Mouse (Mus musculus): Measurements from ENCODE around the gene Sfmbt2. TPM values are rescaled to one million over a fixed set of nuclear protein-coding genes. Genes with fewer than 3 reads are reported as not detected.

The Sfmbt2 gene
- polyA plus RNA-seq (2015; fragmentation: Nextera tagmentation; extraction: Ambion mirVana): 6.2 and 7.0 TPM in 2 replicates

GRCm38 (mm10) chr2:10370176-10370575 lies at the start of gene Sfmbt2:
TSS of gene Sfmbt2 (plus strand) at chr2:10370510.

MicroRNAs within 50 kb of the gene (microRNA counts, 519-probe panel; counts per million panel counts)
- microRNA mmu-miR-297a+mmu-miR-466f+mmu-miR-669b: 40.5 counts per million
- 40.5 counts per million for microRNA mmu-miR-297b-3p
- 40.5 counts per million for microRNA mmu-miR-297b-5p
- microRNA mmu-miR-297c: 2,482 counts per million, percentile 9 among the panel's probes with 10 or more counts
- 4,133 counts per million, percentile 36 among the panel's probes with 10 or more counts for microRNA mmu-miR-466a-3p+mmu-miR-466b-3-3p
- microRNA mmu-miR-466a-5p+mmu-miR-466e-5p: 40.5 counts per million
- 40.5 counts per million for microRNA mmu-miR-466c-5p
- microRNA mmu-miR-466d-3p: 1,469 counts per million, percentile 1 among the panel's probes with 10 or more counts
- 40.5 counts per million for microRNA mmu-miR-466d-5p
- 40.5 counts per million for microRNA mmu-miR-466f-5p
- microRNA mmu-miR-466g: 3,171 counts per million, percentile 16 among the panel's probes with 10 or more counts
- 40.5 counts per million for microRNA mmu-miR-466h
- microRNA mmu-miR-466l: 40.5 counts per million
- 2,806 counts per million, percentile 11 among the panel's probes with 10 or more counts for microRNA mmu-miR-467a
- 40.5 counts per million for microRNA mmu-miR-467b
- 1,914 counts per million, percentile 3 among the panel's probes with 10 or more counts for microRNA mmu-miR-467c
- microRNA mmu-miR-467d: 40.5 counts per million
- microRNA mmu-miR-467e: 2,066 counts per million, percentile 7 among the panel's probes with 10 or more counts
- microRNA mmu-miR-669a: 3,231 counts per million, percentile 17 among the panel's probes with 10 or more counts
- microRNA mmu-miR-669e: 40.5 counts per million
- 4,386 counts per million, percentile 43 among the panel's probes with 10 or more counts for microRNA mmu-miR-669f
- microRNA mmu-miR-669g: 40.5 counts per million
- 40.5 counts per million for microRNA mmu-miR-669h-5p
- 40.5 counts per million for microRNA mmu-miR-669i
- 40.5 counts per million for microRNA mmu-miR-669j
- microRNA mmu-miR-669m: 40.5 counts per million
- microRNA mmu-miR-669o: 2,066 counts per million, percentile 7 among the panel's probes with 10 or more counts

Small RNA genes within 50 kb of the gene (microRNA-seq; reads per million reads assigned to microRNA genes)
- gene Gm22051 (not detected), gene Gm22072 (not detected), gene Gm22091 (not detected), gene Gm22166 (not detected), gene Gm22239 (not detected), gene Gm22626 (not detected), gene Gm22635 (not detected), gene Gm22677 (not detected), gene Gm22678 (not detected), gene Gm22775 (not detected), gene Gm22925 (not detected), gene Gm23108 (not detected), gene Gm23288 (not detected), gene Gm23542 (not detected), gene Gm23569 (not detected), gene Gm23571 (not detected), gene Gm23578 (not detected), gene Gm23651 (not detected), gene Gm23988 (not detected), gene Gm24028 (not detected), gene Gm24167 (not detected), gene Gm24315 (not detected), gene Gm24342 (not detected), gene Gm24488 (not detected), gene Gm24640 (not detected), gene Gm24673 (not detected), gene Gm24761 (not detected), gene Gm24806 (not detected), gene Gm25022 (not detected), gene Gm25158 (not detected), gene Gm25263 (not detected), gene Gm25285 (not detected), gene Gm25316 (not detected), gene Gm25451 (not detected), gene Gm25673 (not detected), gene Gm25680 (not detected), gene Gm25701 (not detected), gene Gm25753 (not detected), gene Gm25943 (not detected), gene Gm26060 (not detected), gene Gm26073 (not detected), gene Gm26092 (not detected), gene Gm26156 (not detected), gene Gm26229 (not detected), gene Gm26398 (not detected), gene Gm26426 (not detected), gene Gm26431 (not detected), gene Gm26491 (not detected), gene Mir297a-2 (3.8 reads per million, percentile 4 among the genes with 10 or more reads in this experiment), gene Mir297a-3 (not detected), gene Mir297a-4 (not detected), gene Mir297b (not detected), gene Mir297c (not detected), gene Mir466 (0.87 reads per million), gene Mir466b-1 (not detected), gene Mir466b-2 (not detected), gene Mir466b-3 (1.2 reads per million), gene Mir466b-4 (not detected), gene Mir466b-5 (not detected), gene Mir466b-6 (not detected), gene Mir466b-7 (not detected), gene Mir466b-8 (not detected), gene Mir466c-1 (not detected), gene Mir466c-2 (not detected), gene Mir466d (not detected), gene Mir466e (not detected), gene Mir466f-1 (not detected), gene Mir466f-2 (not detected), gene Mir466f-3 (not detected), gene Mir466g (not detected), gene Mir466h (not detected), gene Mir466l (1.2 reads per million), gene Mir466m (not detected), gene Mir466n (8.7 reads per million, percentile 18 among the genes with 10 or more reads in this experiment), gene Mir466o (not detected), gene Mir466p (not detected), gene Mir467a-1 (not detected), gene Mir467a-10 (not detected), gene Mir467a-2 (not detected), gene Mir467a-3 (not detected), gene Mir467a-4 (not detected), gene Mir467a-5 (not detected), gene Mir467a-6 (not detected), gene Mir467a-7 (not detected), gene Mir467a-8 (not detected), gene Mir467a-9 (not detected), gene Mir467b (not detected), gene Mir467c (536 reads per million, percentile 69 among the genes with 10 or more reads in this experiment), gene Mir467d (1,030 reads per million, percentile 75 among the genes with 10 or more reads in this experiment), gene Mir467e (1,335 reads per million, percentile 77 among the genes with 10 or more reads in this experiment), gene Mir669a-1 (not detected), gene Mir669a-10 (not detected), gene Mir669a-11 (not detected), gene Mir669a-12 (not detected), gene Mir669a-2 (not detected), gene Mir669a-3 (not detected), gene Mir669a-4 (not detected), gene Mir669a-5 (not detected), gene Mir669a-6 (not detected), gene Mir669a-7 (not detected), gene Mir669a-8 (not detected), gene Mir669a-9 (not detected), gene Mir669b (not detected), gene Mir669c (142 reads per million, percentile 49 among the genes with 10 or more reads in this experiment), gene Mir669d (not detected), gene Mir669d-2 (not detected), gene Mir669e (22.9 reads per million, percentile 27 among the genes with 10 or more reads in this experiment), gene Mir669f (1.5 reads per million), gene Mir669g (not detected), gene Mir669h (4.9 reads per million, percentile 11 among the genes with 10 or more reads in this experiment), gene Mir669i (not detected), gene Mir669j (not detected), gene Mir669k (not detected), gene Mir669l (202 reads per million, percentile 53 among the genes with 10 or more reads in this experiment), gene Mir669m-1 (not detected), gene Mir669m-2 (not detected), gene Mir669o (294 reads per million, percentile 60 among the genes with 10 or more reads in this experiment), gene Mir669p-1 (not detected), gene Mir669p-2 (not detected)

Other genes with a start within 250 kb of the Sfmbt2 start
- 3.9 and 6.2 TPM in 2 replicates for gene Itih2, start 239.1 kb upstream of the Sfmbt2 start, polyA plus RNA-seq (2015; fragmentation: Nextera tagmentation; extraction: Ambion mirVana)
- 12.3 and 13.5 TPM in 2 replicates for gene Itih5, start 216.9 kb upstream of the Sfmbt2 start, polyA plus RNA-seq (2015; fragmentation: Nextera tagmentation; extraction: Ambion mirVana)